ENCODE assay signal across 25 mouse cellular contexts in genomic region chr6:145397881-145398280, GRCm38 (mm10).
DNase-seq lines count a peak whose midpoint lies in the region; ATAC-seq lines count a peak whose summit lies in the region.
"Had no signal": no experiment of that assay in that cellular context is flagged by ENCODE, and none has a peak within 500 bp of the region (broad histone marks: within the 10 kb centered on the region; RNA-seq: fewer than 3 reads in every experiment).

No protein-coding gene starts in this region.

- H3K9me3 ChIP-seq in forebrain, embryonic 11.5 days (ENCODE audit: control insufficient read depth, low read length): no peaks in the 10 kb centered on the region
- H3K9me3 ChIP-seq in forebrain, embryonic 15.5 days: no peaks in the 10 kb centered on the region
- H3K9me3 ChIP-seq in megakaryocyte, embryonic 14.5 days: no peaks in the 10 kb centered on the region
- no peaks in the 10 kb centered on the region for H3K9me3 ChIP-seq in hindbrain, embryonic 10.5 days
- H3K9me3 ChIP-seq: forebrain, embryonic 12.5 days had no signal

- peaks cover 2% of the 10 kb centered on the region; the same call in 1 of the 2 replicates for H3K4me1 ChIP-seq in forebrain, embryonic 11.5 days (replicated peaks; ENCODE audit: control insufficient read depth, insufficient read depth, low read length)
- H3K4me1 ChIP-seq in forebrain, embryonic 15.5 days: no peaks in the 10 kb centered on the region
- H3K4me1 ChIP-seq in megakaryocyte, embryonic 14.5 days: no peaks in the 10 kb centered on the region
- peaks cover 6% of the 10 kb centered on the region for H3K4me1 ChIP-seq in hindbrain, embryonic 10.5 days (replicated peaks)

- no peaks in the 10 kb centered on the region for H3K36me3 ChIP-seq in forebrain, embryonic 11.5 days (ENCODE audit: control insufficient read depth, insufficient read depth, low read length)
- H3K36me3 ChIP-seq in forebrain, embryonic 15.5 days: no peaks in the 10 kb centered on the region
- no peaks in the 10 kb centered on the region for H3K36me3 ChIP-seq in megakaryocyte, embryonic 14.5 days (replicated peaks; ENCODE audit: low read length)
- H3K36me3 ChIP-seq in hindbrain, embryonic 10.5 days: no peaks in the 10 kb centered on the region
- H3K36me3 ChIP-seq: forebrain, embryonic 12.5 days; G1E had no signal

- H3K9ac ChIP-seq in forebrain, embryonic 11.5 days (ENCODE audit: low read length): no peak overlapping the region
- H3K9ac ChIP-seq in forebrain, embryonic 15.5 days (replicated peaks): no peak overlapping the region
- H3K9ac ChIP-seq: forebrain, embryonic 12.5 days; forebrain, postnatal 0 days had no signal

- 87% methylated on average over 4 of the region's 4 CpGs for WGBS in forebrain, embryonic 11.5 days
- 94% methylated on average over 4 of the region's 4 CpGs for WGBS in forebrain, embryonic 15.5 days
- 90% methylated on average over 4 of the region's 4 CpGs for WGBS in hindbrain, embryonic 10.5 days

- DNase-seq in forebrain, embryonic 11.5 days (ENCODE audit: low spot score): peak; percentile 48
- DNase-seq in kidney, postnatal 10 days: peak; percentile 2
- DNase-seq in kidney, postnatal 36 days: no peak
- peak; percentile 58 for DNase-seq in A20 (ENCODE audit: low read depth, low spot score)
- no peak for DNase-seq in hindbrain, embryonic 10.5 days (ENCODE audit: low spot score)
- DNase-seq: adrenal gland, adult 8-10 months; adrenal gland, postnatal 14 days; adrenal gland, postnatal 36 days; B cell, adult 2 months; cerebellum, adult 11-12 months; cerebellum, adult 2 months; cerebellum, adult 9-10 months; cerebellum, postnatal 10 days; cerebellum, postnatal 25 days; forebrain, postnatal 0 days had no signal

- H3K4me3 ChIP-seq in forebrain, embryonic 11.5 days (ENCODE audit: low read depth, low read length): no peak overlapping the region
- no peak overlapping the region for H3K4me3 ChIP-seq in forebrain, embryonic 15.5 days
- peak overlapping the region; percentile 16 for H3K4me3 ChIP-seq in megakaryocyte, embryonic 14.5 days (replicated peaks)
- H3K4me3 ChIP-seq in hindbrain, embryonic 10.5 days: no peak overlapping the region
- H3K4me3 ChIP-seq: forebrain, embryonic 12.5 days had no signal

- H3K4me2 ChIP-seq in forebrain, embryonic 11.5 days (ENCODE audit: low read depth, low read length, severe bottlenecking): no peak overlapping the region
- H3K4me2 ChIP-seq in forebrain, embryonic 15.5 days (replicated peaks): no peak overlapping the region
- H3K4me2 ChIP-seq: forebrain, embryonic 12.5 days had no signal

- H3K27ac ChIP-seq in forebrain, embryonic 11.5 days (ENCODE audit: low read depth, low read length): no peak overlapping the region
- no peak overlapping the region for H3K27ac ChIP-seq in forebrain, embryonic 15.5 days (replicated peaks)
- H3K27ac ChIP-seq in hindbrain, embryonic 10.5 days: no peak overlapping the region
- H3K27ac ChIP-seq: forebrain, embryonic 12.5 days had no signal

- ATAC-seq in forebrain, embryonic 11.5 days (replicated peaks; ENCODE audit: low FRiP score): no peak
- ATAC-seq in forebrain, embryonic 15.5 days (replicated peaks): no peak
- no peak for ATAC-seq in megakaryocyte, adult 5-6 weeks (ENCODE audit: poor library complexity, severe bottlenecking)
- ATAC-seq: activated CD4-positive, CD25-positive, alpha-beta regulatory T cell, adult 4 months; CD4-positive, CD25-positive, alpha-beta regulatory T cell, adult 4 months; forebrain, embryonic 14.5 days; Patski had no signal

- no peaks in the 10 kb centered on the region for H3K27me3 ChIP-seq in forebrain, embryonic 11.5 days (ENCODE audit: control insufficient read depth, insufficient read depth, low read length)
- no peaks in the 10 kb centered on the region for H3K27me3 ChIP-seq in forebrain, embryonic 15.5 days
- peaks cover 19% of the 10 kb centered on the region for H3K27me3 ChIP-seq in megakaryocyte, embryonic 14.5 days (replicated peaks)
- H3K27me3 ChIP-seq in hindbrain, embryonic 10.5 days (ENCODE audit: insufficient read depth, poor library complexity, severe bottlenecking): no peaks in the 10 kb centered on the region
- H3K27me3 ChIP-seq: CH12.LX; forebrain, embryonic 12.5 days; Patski had no signal

Comparison
In these comparisons a context has a peak if more than half of its experiments do, and no peak if none do; other contexts are left out.
1. DNase-seq: peak in forebrain, embryonic 11.5 days (single experiment), kidney, postnatal 10 days (single experiment) and A20 (single experiment); none in kidney, postnatal 36 days (0 of 2) and hindbrain, embryonic 10.5 days (single experiment).